Mouse (Mus musculus): ENCODE data around the gene Cldn10.

Cldn10 gene

DNA sequence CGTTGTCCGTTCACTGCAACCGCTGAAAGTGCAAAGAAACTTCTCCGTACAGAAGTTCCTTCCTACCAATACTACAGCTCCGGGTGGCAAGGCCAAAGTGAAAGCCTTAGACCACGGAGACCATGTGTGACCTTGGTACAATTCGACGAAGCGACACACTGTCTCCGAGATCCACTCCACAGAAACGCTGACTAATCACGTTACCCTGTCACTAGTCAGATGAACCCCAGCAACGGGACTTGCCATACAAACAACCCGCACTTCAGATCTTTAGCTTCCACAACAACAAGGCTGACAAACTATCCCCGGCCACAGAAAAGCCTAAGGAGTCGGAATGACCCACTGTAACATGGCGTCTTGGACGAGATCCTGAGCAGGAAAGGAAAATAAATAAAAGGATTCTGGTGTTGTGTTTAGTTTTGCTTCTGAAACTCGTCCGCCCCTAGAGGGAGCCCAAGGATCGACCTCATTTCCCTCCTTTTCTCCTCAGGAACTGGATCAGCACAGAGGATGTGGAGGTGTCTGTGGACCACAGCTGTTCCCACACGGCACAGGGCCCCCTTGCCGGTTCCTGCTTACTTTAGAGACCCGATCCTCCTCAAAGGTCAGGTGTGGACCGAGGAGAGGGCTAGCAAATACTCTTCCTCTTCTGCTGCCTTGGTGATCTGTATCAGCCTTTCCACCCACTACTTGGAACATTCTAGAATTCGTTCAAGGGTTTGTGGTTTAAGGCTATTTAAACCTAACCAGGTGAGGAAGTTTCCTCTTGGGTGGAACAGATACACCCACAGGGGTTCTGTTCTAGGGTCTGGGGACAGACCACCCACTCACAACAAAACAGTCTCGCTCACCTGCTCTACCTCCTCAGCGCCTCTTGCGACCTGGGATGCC lies 122.9 kb downstream of the Cldn10 start:
- peak; percentile 57 for DNase-seq (ENCODE audit: low spot score)

DNA sequence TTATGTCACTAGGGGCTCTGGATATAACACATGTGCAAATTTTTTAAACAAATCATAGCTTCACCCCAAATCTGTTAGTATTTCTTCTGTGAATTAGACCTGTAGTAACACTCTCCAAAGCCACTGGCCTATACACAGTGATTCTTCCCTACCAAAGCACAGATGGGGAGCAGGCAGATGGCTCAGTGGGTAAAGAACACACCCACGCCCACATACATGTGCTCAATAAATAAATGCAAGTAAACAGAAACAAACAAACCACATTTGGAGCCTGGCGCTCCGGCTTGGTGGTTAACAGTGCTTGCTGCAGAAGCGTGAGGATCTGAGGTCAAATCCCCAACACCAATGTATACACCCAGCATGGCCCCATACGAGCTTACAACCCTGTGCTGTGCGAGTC lies 123.8 kb downstream of the Cldn10 start:
- DNase-seq (ENCODE audit: low spot score): no peak

DNA sequence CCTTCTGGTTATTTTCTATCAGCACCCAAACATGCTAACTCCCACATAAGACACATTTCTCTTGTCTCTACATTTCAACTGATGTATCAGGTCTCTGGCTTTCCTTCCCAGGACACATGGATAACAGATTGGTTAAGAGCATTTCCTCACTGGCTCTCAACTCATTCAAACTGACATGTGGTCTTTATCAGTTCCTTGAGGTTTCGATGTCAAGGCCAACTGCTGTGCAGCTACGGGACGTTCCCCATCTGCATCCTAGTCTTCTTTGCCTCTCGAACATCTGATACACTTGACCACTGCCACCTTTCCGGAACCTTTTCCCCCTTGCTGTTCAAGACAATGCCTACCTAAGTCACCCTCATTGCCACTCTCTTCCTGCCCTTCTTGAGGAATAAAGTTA lies 125.9 kb downstream of the Cldn10 start:
- DNase-seq (ENCODE audit: low spot score): no peak

- no peak for DNase-seq (ENCODE audit: low spot score)
Measured at GRCm38 (mm10) chr14:118919025-118919424, 131.3 kb downstream of the Cldn10 start.

DNA sequence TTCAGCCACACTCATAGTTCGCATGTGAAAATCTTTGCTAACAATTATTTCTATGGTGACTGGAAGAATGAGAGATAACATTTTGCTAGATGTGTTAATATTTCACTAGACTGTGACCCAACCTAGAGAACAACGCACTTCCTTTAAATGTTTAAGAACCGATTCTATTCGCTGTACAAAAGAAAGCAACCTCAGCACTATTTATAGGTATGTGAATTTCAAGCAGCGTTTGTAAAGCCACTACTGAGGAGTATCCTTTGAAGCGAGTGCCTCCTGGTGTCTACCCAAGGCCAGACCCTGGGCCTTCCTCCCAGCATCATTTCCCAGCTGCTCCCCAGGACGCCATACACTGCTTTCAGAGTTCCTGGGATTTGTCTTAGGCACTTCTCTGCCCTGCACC lies 132.9 kb downstream of the Cldn10 start:
- DNase-seq (ENCODE audit: low spot score): no peak

DNA sequence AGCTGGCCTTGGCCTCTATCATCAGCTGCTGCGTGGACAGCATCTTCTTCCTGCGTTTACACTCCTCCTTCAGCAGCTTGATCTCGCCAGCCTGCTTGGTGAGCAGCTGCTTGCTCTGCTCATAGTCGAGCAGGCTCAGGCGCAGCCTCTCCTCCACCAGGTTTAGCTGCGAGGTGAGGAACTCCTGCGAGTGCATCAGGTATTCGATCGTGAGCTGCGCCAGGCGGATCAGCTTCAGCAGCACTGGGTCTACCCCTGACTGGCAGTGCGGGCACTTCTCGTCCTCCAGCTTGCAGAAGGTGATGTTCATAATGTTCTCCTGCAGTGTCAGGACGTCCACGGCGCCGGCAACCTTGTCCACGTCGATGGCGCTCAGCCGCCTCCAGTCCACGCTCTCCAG lies 134.5 kb downstream of the Cldn10 start:
- DNase-seq (ENCODE audit: low spot score): no peak

DNA sequence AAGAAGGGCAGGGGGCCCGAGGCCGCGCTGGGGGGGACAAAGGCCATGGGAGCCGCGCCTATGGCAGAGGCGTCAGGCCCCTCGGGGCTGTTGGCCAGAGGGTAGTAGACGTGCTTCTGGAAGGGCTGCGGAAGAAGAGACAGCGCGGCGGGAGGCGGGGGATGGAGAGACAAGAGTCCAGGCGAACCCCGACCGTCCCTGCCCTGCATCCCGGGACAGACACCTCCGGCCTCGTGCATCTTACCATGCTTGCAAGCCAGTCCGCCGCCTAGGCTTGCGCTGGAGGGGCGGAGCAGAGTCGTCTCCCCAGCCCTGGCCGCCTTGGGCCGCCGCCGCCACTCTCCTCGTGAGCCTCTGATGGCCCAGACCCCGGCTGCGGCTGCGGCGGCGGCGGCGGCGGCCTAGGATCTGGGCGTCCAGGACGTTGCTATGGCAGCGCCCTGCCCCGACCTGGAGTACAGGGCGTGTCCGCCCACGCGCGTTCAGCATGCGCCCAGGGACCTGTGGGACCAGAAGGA lies 135.0 kb downstream of the Cldn10 start:
- no peak for DNase-seq (ENCODE audit: low spot score)

Measured in urinary bladder, postnatal 25 days (tissue).